Mouse (Mus musculus) T-helper 17 cell (primary cell): ENCODE measurements at regions not wholly inside any gene's neighbourhood (a gene's known extent, or its start where the extent isn't known, plus 50 kb on each side); places are given as distances from the start of the nearest gene placed in this dataset.

Source experiments
- in situ Hi-C, 2 experiments: fragments of 300-600 bp; cut with MboI, MseI; formaldehyde crosslinking; loops; 1 replicate in 1 of 2; 2 replicates in 1 of 2; pipeline ENCODE4 v1.15.1; 2025; ENCODE audit warnings: high pct_unique_total_duplicates in 2 of 2

- in situ Hi-C loops = no loop called here
Observed at GRCm38 (mm10) chr9:83273361-83273975, 127.0 kb upstream of the Hmgn3 start.

- in situ Hi-C loops = no loop called here
Observed at GRCm38 (mm10) chr9:83265736-83266135, 119.3 kb upstream of the Hmgn3 start.

GRCm38 (mm10) chr9:83259511-83259910 lies 113.0 kb upstream of the Hmgn3 start:
- in situ Hi-C loops = no loop called here

DNA sequence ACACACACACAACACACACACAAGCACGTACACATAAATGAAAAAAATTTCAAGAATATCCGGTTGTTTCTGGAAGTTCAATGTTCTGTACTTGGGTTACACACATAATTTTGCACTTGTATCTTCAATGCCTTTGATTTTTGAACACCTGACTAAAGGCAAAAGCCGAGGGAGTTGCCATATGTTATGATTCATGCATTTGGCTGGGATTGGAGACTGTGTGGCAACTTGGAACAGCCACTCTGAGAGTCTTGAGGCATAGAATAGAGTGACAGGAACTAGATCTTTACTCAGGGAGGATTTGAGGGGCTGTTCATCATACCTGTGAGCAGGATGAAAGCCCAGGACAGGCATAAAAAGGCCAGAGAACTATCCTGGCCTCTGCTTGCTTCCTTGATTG lies 112.5 kb upstream of the Hmgn3 start:
- in situ Hi-C loops = no loop called here

DNA sequence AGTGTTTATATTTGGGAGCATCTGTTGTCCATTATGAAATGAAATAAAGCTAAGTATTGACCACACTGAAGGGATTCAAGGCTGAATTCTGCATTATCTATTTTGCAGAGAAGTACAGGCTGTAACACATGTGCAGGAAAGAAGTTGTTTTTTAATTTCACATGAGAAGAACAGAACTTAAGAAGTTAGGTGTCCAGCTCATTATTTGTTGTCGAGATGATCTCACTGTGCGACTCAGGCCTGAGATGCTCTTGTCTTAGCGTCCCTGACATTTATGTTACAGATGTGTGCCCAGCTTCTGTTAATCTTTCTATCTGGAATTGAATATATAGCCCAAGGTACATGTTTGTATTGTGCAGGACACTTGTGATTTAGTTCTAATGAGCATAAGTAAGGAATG lies 112.0 kb upstream of the Hmgn3 start:
- in situ Hi-C loops = no loop called here

DNA sequence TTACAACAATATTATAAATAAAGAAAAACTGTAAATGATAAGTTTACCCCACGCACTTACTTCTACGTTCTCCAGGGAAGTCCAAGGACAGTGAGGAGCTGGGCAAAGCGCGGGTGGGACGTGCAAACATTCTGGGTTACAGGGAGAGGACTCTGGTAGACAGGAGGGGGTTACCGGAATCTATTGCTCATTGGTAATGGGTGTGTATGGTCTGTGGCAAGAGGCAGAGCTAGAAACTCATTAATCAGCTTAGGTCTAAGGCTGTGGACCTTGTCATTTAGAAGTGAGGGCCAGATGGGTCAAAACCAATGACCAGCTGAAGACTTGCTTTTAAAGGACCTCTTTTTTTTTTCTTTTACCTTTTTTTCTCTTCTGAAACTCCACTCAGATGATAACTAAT lies 107.9 kb upstream of the Hmgn3 start:
- in situ Hi-C loops = no loop called here

- in situ Hi-C loops = no loop called here
Observed at GRCm38 (mm10) chr9:83253789-83254188, 107.3 kb upstream of the Hmgn3 start.

DNA sequence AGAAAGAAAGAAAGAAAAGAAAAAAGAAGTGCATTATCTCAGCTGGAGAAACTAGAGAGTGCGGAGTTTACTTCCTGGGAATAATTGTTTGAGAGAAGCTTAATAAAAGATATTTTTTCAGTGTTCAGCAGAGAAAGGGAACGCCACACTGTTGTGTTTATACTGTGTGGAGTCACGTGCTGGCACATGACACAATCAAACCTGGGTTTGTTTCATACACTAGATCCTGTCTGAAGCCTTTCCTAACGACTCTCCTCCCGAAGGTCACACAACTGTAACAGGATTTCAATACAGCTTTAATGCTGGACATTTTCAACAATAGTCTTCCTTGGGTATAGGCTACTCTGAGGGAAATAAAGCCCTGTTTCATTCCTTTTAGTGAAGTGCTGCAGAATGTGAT lies 105.3 kb upstream of the Hmgn3 start:
- in situ Hi-C loops = no loop called here

- in situ Hi-C loops = no loop called here
Observed at GRCm38 (mm10) chr9:83249871-83250270, 103.4 kb upstream of the Hmgn3 start.

DNA sequence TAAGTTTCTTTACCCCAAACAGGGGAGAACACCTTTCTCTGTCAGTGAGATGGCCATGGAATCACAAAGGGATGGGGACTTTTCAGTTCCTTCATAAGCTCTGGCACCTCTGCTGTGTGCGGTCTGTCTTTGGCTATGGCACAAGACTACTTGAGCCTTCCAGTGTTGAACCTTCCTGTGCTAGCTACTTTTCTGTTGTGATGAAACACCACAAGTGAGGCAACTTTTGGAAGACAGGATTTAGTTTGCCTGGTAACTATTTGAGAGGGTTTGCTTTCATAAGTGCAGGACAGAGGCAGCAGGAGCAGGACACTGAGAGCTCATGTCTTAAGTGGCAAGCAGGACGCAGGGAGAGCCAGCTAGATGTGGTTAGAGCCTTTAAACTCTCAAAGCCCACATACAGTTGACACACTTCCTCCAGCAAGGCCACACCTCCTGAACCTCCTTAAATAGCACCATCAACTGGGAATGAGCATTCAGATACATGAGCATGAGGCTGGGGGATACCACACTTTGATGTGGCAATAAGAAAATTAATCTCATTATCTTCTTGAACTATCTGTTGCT lies 101.8 kb upstream of the Hmgn3 start:
- in situ Hi-C loops = no loop called here

DNA sequence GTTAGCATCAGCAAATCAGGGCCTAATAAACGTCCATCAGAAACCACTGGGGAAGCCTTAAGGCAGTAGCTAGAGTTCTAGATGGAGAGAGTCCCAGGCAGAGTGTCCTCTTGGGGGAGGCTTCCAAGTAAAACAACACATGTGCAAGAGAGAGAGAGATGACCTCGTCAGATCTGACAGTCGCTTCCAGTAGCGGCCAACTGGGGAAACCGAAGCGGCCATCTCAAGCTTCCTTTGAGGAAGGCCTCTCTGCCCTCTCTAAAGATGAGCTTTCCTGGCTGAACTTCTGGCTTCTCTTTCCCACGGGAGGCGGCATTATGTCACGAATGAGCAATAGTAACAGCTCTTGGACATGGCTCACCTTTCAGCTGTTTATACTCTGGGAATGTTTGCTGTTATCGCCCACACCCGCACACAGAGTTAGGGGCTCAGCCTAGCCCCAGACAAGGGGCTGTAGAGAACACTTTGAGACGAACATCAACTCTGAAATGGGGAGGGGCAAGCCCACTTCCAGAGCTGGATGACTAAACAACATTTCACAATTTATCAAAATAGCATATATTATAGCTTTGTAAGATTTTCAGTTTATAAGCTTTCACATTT lies 100.7 kb upstream of the Hmgn3 start:
- in situ Hi-C loops = no loop called here

GRCm38 (mm10) chr9:83241119-83241518 lies 94.6 kb upstream of the Hmgn3 start:
- in situ Hi-C loops = no loop called here

DNA sequence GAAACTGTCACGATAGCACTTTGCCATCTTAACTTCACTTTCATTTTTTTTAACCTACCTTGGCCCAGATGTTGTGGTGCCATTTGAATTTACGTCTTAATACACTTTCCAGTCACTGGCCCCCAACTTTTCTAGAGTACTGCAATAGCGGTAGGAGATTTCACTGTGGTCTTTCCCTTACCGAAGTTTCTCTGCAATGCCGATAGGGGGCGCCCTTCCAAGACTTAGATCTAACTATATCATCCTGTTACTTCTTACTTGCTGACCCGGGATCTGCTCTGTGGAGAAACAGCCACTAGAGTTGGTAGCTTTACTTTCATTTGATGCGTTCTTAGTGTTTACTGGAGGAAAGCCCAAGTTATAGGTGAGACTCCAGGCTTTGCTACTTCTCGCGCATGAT lies 92.6 kb upstream of the Hmgn3 start:
- in situ Hi-C loops = no loop called here

- in situ Hi-C loops = no loop called here
Observed at GRCm38 (mm10) chr9:83221866-83222265, 75.4 kb upstream of the Hmgn3 start.

GRCm38 (mm10) chr9:83202583-83202982 lies 56.1 kb upstream of the Hmgn3 start:
- in situ Hi-C loops = no loop called here

GRCm38 (mm10) chr9:83199771-83200170 lies 53.3 kb upstream of the Hmgn3 start:
- in situ Hi-C loops = loop anchor here in 1 of 2 experiments (25.0 kb wide), 1 partner anchor 413 kb away; no protein-coding TSS in a partner anchor

DNA sequence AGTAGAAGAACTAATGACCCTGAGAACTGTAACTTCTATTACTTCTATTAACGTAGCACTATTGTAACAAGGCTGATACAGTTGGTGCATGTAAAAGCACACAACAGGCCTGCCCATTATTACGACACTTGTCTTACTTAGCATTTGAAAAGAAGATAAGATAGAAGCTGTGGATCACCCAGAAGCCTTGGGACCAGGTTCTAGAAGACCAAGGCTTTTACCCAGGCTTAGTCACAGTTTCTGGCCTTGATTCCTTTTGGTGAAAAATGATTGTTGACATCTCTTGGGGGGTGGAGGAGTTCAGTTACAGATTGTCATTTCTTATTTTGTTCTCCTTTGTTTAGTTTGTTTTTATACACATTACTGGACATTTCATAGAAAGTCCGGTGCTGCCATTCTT lies 52.7 kb upstream of the Hmgn3 start:
- in situ Hi-C loops = loop anchor here in 1 of 2 experiments (25.0 kb wide), 1 partner anchor 413 kb away; no protein-coding TSS in a partner anchor

GRCm38 (mm10) chr9:83197013-83197412 lies 50.5 kb upstream of the Hmgn3 start:
- in situ Hi-C loops = loop anchor here in 1 of 2 experiments (25.0 kb wide), 1 partner anchor 415 kb away; no protein-coding TSS in a partner anchor
